Mouse (Mus musculus) forebrain, embryonic 11.5 days (tissue): ENCODE data around the gene Oas1c. TPM values are rescaled to one million over a fixed set of nuclear protein-coding genes. Genes with fewer than 3 reads are reported as not detected.

Experiments used
- ATAC-seq: fragments of 200-750 bp; cut with Nextera tagmentation; replicated peaks from 2 replicates; pipeline ENCODE4 v1.8.0; 2017; ENCODE audit warnings: moderate TSS enrichment; ENCODE audit not compliant: low FRiP score
- DNase-seq: peaks from one replicate; pipeline ENCODE4 v3.0.0-alpha.2; 2017; ENCODE audit warnings: low spot score
- H3K27ac ChIP-seq: fragments of 300-500 bp; sonication (generic); 2 replicates; pipeline ENCODE4 v1.5.1; 2014; ENCODE audit warnings: low read depth, low read length
- H3K27me3 ChIP-seq: fragments of 300-500 bp; sonication (generic); 2 replicates; pipeline ENCODE4 v1.6.1; 2014; ENCODE audit warnings: mild to moderate bottlenecking, low read length, mixed read lengths; ENCODE audit not compliant: control insufficient read depth, insufficient read depth
- H3K36me3 ChIP-seq: fragments of 300-500 bp; sonication (generic); 2 replicates; pipeline ENCODE4 v1.6.1; 2014; ENCODE audit warnings: mild to moderate bottlenecking, low read length, moderate library complexity, mixed read lengths; ENCODE audit not compliant: control insufficient read depth, insufficient read depth
- H3K4me1 ChIP-seq: fragments of 300-500 bp; sonication (generic); replicated peaks from 2 replicates; pipeline ENCODE4 v1.6.1; 2014; ENCODE audit warnings: low read length, mixed read lengths; ENCODE audit not compliant: control insufficient read depth, insufficient read depth
- H3K4me2 ChIP-seq: fragments of 300-500 bp; sonication (generic); 2 replicates; pipeline ENCODE4 v1.6.1; 2014; ENCODE audit warnings: low read depth, mild to moderate bottlenecking, low read length, moderate library complexity, mixed read lengths; ENCODE audit not compliant: severe bottlenecking
- H3K4me3 ChIP-seq: fragments of 300-500 bp; sonication (generic); 2 replicates; pipeline ENCODE4 v1.5.1; 2014; ENCODE audit warnings: low read depth, low read length
- H3K9ac ChIP-seq: fragments of 300-500 bp; sonication (generic); 2 replicates; pipeline ENCODE4 v1.6.1; 2014; ENCODE audit warnings: low read length
- H3K9me3 ChIP-seq: fragments of 300-500 bp; sonication (generic); 2 replicates; pipeline ENCODE4 v1.6.1; 2016; ENCODE audit warnings: low read length, mixed read lengths; ENCODE audit not compliant: control insufficient read depth
- WGBS: fragments of 180-500 bp; shearing (Covaris S2); extraction: QIAGEN DNeasy Blood & Tissue Kit; methylation state at CpG from one replicate; pipeline ENCODE4 v1.1.7; 2014; 5-methylcytosine and 5-hydroxymethylcytosine counted together
- polyA plus RNA-seq: library from polyadenylated mRNA; unstranded; fragments of >200 nt; fragmentation: Nextera tagmentation; extraction: Ambion mirVana; gene quantifications from 2 replicates; pipeline ENCODE4 v1.2.1, GENCODE M21; 2014

Gene Oas1c
- polyA plus RNA-seq, 1 experiment from 2014 or later, result 0.36 TPM

- 77% methylated on average over 5 of the region's 5 CpGs for WGBS
- ATAC-seq (no peak), DNase-seq (no peak)
- H3K9ac ChIP-seq, result no peak overlapping the region
- no peak overlapping the region for H3K4me3 ChIP-seq
- no peaks in the 10 kb centered on the region for H3K9me3 ChIP-seq
- no peaks in the 10 kb centered on the region for H3K4me1 ChIP-seq
- no peak overlapping the region for H3K27ac ChIP-seq
- no peak overlapping the region for H3K4me2 ChIP-seq
- H3K27me3 ChIP-seq, result no peaks in the 10 kb centered on the region
- no peaks in the 10 kb centered on the region for H3K36me3 ChIP-seq
Observed at GRCm38 (mm10) chr5:120776801-120777200, 35.5 kb downstream of the Oas1c start.

GRCm38 (mm10) chr5:120775287-120775985 lies 36.9 kb downstream of the Oas1c start:
- ATAC-seq (no peak), DNase-seq (no peak)
- H3K9me3 ChIP-seq, result no peaks in the 10 kb centered on the region
- H3K27me3 ChIP-seq, result no peaks in the 10 kb centered on the region
- no peak overlapping the region for H3K27ac ChIP-seq
- H3K4me3 ChIP-seq, result no peak overlapping the region
- no peak overlapping the region for H3K4me2 ChIP-seq
- WGBS, result 85% methylated on average over 14 of the region's 14 CpGs
- no peak overlapping the region for H3K9ac ChIP-seq
- no peaks in the 10 kb centered on the region for H3K4me1 ChIP-seq
- H3K36me3 ChIP-seq, result no peaks in the 10 kb centered on the region

GRCm38 (mm10) chr5:120769396-120769795 lies 42.9 kb downstream of the Oas1c start:
- Histone ChIP-seq H3K27ac (no peak overlapping the region), H3K9me3 (no peaks in the 10 kb centered on the region), H3K4me3 (no peak overlapping the region), H3K4me2 (no peak overlapping the region), H3K36me3 (no peaks in the 10 kb centered on the region), H3K4me1 (no peaks in the 10 kb centered on the region), H3K9ac (no peak overlapping the region), H3K27me3 (no peaks in the 10 kb centered on the region)
- WGBS, result 81% methylated on average over 3 of the region's 3 CpGs
- ATAC-seq (no peak), DNase-seq (no peak)

- Histone ChIP-seq H3K36me3 (no peaks in the 10 kb centered on the region), H3K9me3 (no peaks in the 10 kb centered on the region), H3K4me3 (no peak overlapping the region), H3K27ac (no peak overlapping the region), H3K4me1 (no peaks in the 10 kb centered on the region), H3K27me3 (no peaks in the 10 kb centered on the region), H3K9ac (no peak overlapping the region), H3K4me2 (no peak overlapping the region)
- no peak for ATAC-seq
- 78% methylated on average over 8 of the region's 8 CpGs for WGBS
- no peak for DNase-seq
Observed at GRCm38 (mm10) chr5:120765010-120765409, 47.3 kb downstream of the Oas1c start.

GRCm38 (mm10) chr5:120761901-120762300 lies 50.4 kb downstream of the Oas1c start:
- H3K4me3 ChIP-seq, result no peak overlapping the region
- 23% methylated on average over 6 of the region's 6 CpGs for whole genome bisulfite sequencing
- H3K9ac ChIP-seq, result no peak overlapping the region
- ATAC-seq (0 out of 2 replicates have a peak, but pooled peaks have one; percentile 36), DNase-seq (no peak)
- H3K4me2 ChIP-seq, result no peak overlapping the region
- H3K27ac ChIP-seq, result no peak overlapping the region
- H3K4me1 ChIP-seq, result no peaks in the 10 kb centered on the region
- H3K36me3 ChIP-seq, result no peaks in the 10 kb centered on the region
- no peaks in the 10 kb centered on the region for H3K9me3 ChIP-seq
- no peaks in the 10 kb centered on the region for H3K27me3 ChIP-seq

GRCm38 (mm10) chr5:120754215-120754614 lies 58.1 kb downstream of the Oas1c start:
- Histone ChIP-seq H3K4me2 (no peak overlapping the region), H3K27ac (no peak overlapping the region), H3K4me3 (no peak overlapping the region), H3K9ac (no peak overlapping the region), H3K9me3 (no peaks in the 10 kb centered on the region), H3K4me1 (no peaks in the 10 kb centered on the region), H3K27me3 (no peaks in the 10 kb centered on the region), H3K36me3 (no peaks in the 10 kb centered on the region)
- DNase-seq, result no peak
- 93% methylated on average over 4 of the region's 4 CpGs for WGBS
- ATAC-seq, result no peak

- Histone ChIP-seq H3K4me2 (no peak overlapping the region), H3K4me1 (no peaks in the 10 kb centered on the region), H3K27ac (no peak overlapping the region), H3K9me3 (no peaks in the 10 kb centered on the region), H3K27me3 (no peaks in the 10 kb centered on the region), H3K4me3 (no peak overlapping the region), H3K36me3 (no peaks in the 10 kb centered on the region), H3K9ac (no peak overlapping the region)
- WGBS, result 79% methylated on average over 3 of the region's 3 CpGs
- ATAC-seq (no peak), DNase-seq (no peak)
Observed at GRCm38 (mm10) chr5:120752786-120753185, 59.5 kb downstream of the Oas1c start.

GRCm38 (mm10) chr5:120751206-120751605 lies 61.1 kb downstream of the Oas1c start:
- Histone ChIP-seq H3K4me3 (no peak overlapping the region), H3K4me1 (no peaks in the 10 kb centered on the region), H3K9ac (no peak overlapping the region), H3K27ac (no peak overlapping the region), H3K4me2 (no peak overlapping the region), H3K9me3 (no peaks in the 10 kb centered on the region), H3K36me3 (no peaks in the 10 kb centered on the region), H3K27me3 (no peaks in the 10 kb centered on the region)
- ATAC-seq, result no peak
- DNase-seq, result no peak
- 70% methylated on average over 3 of the region's 3 CpGs for WGBS
